Mouse (Mus musculus) mesoderm, embryonic 11.5 days (tissue): Measurements from ENCODE around the gene Slc3a2.

Experiments
- DNase-seq: peaks from one replicate; pipeline ENCODE4 v3.0.0-alpha.2; 2012; ENCODE audit warnings: low read depth, low spot score

Gene Slc3a2

DNA sequence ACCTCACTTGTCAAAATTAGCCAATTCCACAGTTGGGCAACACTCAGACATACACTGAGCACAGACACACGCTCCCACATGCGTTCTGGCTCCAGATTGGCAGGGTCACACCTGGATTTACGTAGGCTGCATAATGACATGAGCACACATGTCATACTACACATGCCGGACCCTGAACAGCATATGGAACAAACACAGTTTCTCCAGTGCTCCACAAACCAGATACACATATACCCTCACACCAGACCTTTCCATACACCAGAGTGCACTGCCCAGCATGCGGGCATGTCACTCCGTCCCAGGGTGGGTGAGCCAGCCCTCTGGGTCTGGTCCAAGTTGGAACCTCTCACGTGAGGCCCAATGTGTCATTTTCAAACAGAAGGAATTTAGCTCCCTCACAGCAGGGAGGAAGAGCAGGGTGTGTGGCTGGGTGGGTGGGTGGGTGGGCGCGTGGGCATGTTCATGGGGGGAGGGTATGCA lies 59.8 kb downstream of the Slc3a2 start, which contains the start of gene Chrm1:
TSS of gene Chrm1 (plus strand) at position 430 of the 480 bp plus-strand sequence.
- DNase-seq = no peak

DNA sequence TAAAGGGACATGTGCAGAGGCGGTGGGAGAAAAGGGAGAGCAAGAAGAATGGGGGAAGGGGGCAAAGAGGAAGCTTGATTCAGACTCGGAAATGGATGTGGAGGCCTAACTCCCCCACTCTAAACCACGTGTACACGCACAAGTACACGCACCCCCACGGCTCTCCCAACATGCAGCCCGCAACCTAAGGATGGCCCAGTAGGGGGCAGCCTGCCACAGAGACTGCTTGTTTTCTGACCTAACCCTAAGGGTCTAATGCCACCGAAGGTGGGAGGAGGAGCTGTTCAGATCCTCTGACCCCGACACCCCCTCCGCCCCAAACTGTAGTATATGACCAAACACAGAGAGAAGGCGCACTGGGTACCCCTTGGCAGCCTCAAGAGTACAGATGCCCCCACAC lies 60.8 kb downstream of the Slc3a2 start:
- DNase-seq = peak; percentile 76

- peak; percentile 68 for DNase-seq
Observed at GRCm38 (mm10) chr19:8661821-8662307, 61.3 kb downstream of the Slc3a2 start.
